Mouse (Mus musculus): ENCODE measurements around the gene Me1. TPM values are rescaled to one million over a fixed set of nuclear protein-coding genes. Genes with fewer than 3 reads are reported as not detected.

The Me1 gene
- polyA plus RNA-seq, 1 experiment: 45.6 TPM

- H3K4me3 ChIP-seq (ENCODE audit: insufficient read depth, low read length): no peak overlapping the region
- no peaks in the 10 kb centered on the region for H3K4me1 ChIP-seq (ENCODE audit: control insufficient read depth, insufficient read depth, low read length)
- TF ChIP-seq CTCF (IDR thresholded peaks at IDR 0.05; ENCODE audit: extremely low read depth, insufficient read depth, low read length) (no peak), POLR2A (IDR thresholded peaks at IDR 0.05; ENCODE audit: extremely low read depth, insufficient read depth, low read length) (no peak)
- no peak overlapping the region for H3K27ac ChIP-seq (ENCODE audit: insufficient read depth, low read length)
These were observed 48.9 kb downstream of the Me1 start for GRCm38 (mm10) chr9:86646807-86647206.

GRCm38 (mm10) chr9:86643497-86643896 lies 52.3 kb downstream of the Me1 start:
- Histone ChIP-seq H3K4me3 (ENCODE audit: insufficient read depth, low read length) (no peak overlapping the region), H3K4me1 (ENCODE audit: control insufficient read depth, insufficient read depth, low read length) (no peaks in the 10 kb centered on the region), H3K27ac (ENCODE audit: insufficient read depth, low read length) (no peak overlapping the region)
- no peak for TF ChIP-seq POLR2A (IDR thresholded peaks at IDR 0.05; ENCODE audit: extremely low read depth, insufficient read depth, low read length)
- TF ChIP-seq CTCF (IDR thresholded peaks at IDR 0.05; ENCODE audit: extremely low read depth, insufficient read depth, low read length): no peak

- Histone ChIP-seq H3K4me1 (ENCODE audit: control insufficient read depth, insufficient read depth, low read length) (no peaks in the 10 kb centered on the region), H3K27ac (ENCODE audit: insufficient read depth, low read length) (no peak overlapping the region), H3K4me3 (ENCODE audit: insufficient read depth, low read length) (no peak overlapping the region)
- no peak for TF ChIP-seq CTCF (IDR thresholded peaks at IDR 0.05; ENCODE audit: extremely low read depth, insufficient read depth, low read length)
- no peak for TF ChIP-seq POLR2A (IDR thresholded peaks at IDR 0.05; ENCODE audit: extremely low read depth, insufficient read depth, low read length)
These were observed 57.0 kb downstream of the Me1 start for GRCm38 (mm10) chr9:86638771-86639170.

GRCm38 (mm10) chr9:86631153-86631552 lies 64.6 kb downstream of the Me1 start:
- H3K4me1 ChIP-seq (ENCODE audit: control insufficient read depth, insufficient read depth, low read length): peaks cover 11% of the 10 kb centered on the region
- H3K4me3 ChIP-seq (ENCODE audit: insufficient read depth, low read length): no peak overlapping the region
- TF ChIP-seq POLR2A (IDR thresholded peaks at IDR 0.05; ENCODE audit: extremely low read depth, insufficient read depth, low read length) (no peak), CTCF (IDR thresholded peaks at IDR 0.05; ENCODE audit: extremely low read depth, insufficient read depth, low read length) (no peak)
- no peak overlapping the region for H3K27ac ChIP-seq (ENCODE audit: insufficient read depth, low read length)

GRCm38 (mm10) chr9:86630352-86630931 lies 65.3 kb downstream of the Me1 start:
- H3K27ac ChIP-seq (ENCODE audit: insufficient read depth, low read length): no peak overlapping the region
- no peak overlapping the region for H3K4me3 ChIP-seq (ENCODE audit: insufficient read depth, low read length)
- no peak for TF ChIP-seq POLR2A (IDR thresholded peaks at IDR 0.05; ENCODE audit: extremely low read depth, insufficient read depth, low read length)
- TF ChIP-seq CTCF (IDR thresholded peaks at IDR 0.05; ENCODE audit: extremely low read depth, insufficient read depth, low read length): no peak
- H3K4me1 ChIP-seq (ENCODE audit: control insufficient read depth, insufficient read depth, low read length): peaks cover 15% of the 10 kb centered on the region

GRCm38 (mm10) chr9:86629379-86629778 lies 66.4 kb downstream of the Me1 start:
- no peak overlapping the region for H3K4me3 ChIP-seq (ENCODE audit: insufficient read depth, low read length)
- no peak for TF ChIP-seq CTCF (IDR thresholded peaks at IDR 0.05; ENCODE audit: extremely low read depth, insufficient read depth, low read length)
- no peak for TF ChIP-seq POLR2A (IDR thresholded peaks at IDR 0.05; ENCODE audit: extremely low read depth, insufficient read depth, low read length)
- H3K27ac ChIP-seq (ENCODE audit: insufficient read depth, low read length): no peak overlapping the region
- H3K4me1 ChIP-seq (ENCODE audit: control insufficient read depth, insufficient read depth, low read length): peaks cover 19% of the 10 kb centered on the region

GRCm38 (mm10) chr9:86627745-86628496 lies 67.8 kb downstream of the Me1 start:
- peaks cover 23% of the 10 kb centered on the region for H3K4me1 ChIP-seq (ENCODE audit: control insufficient read depth, insufficient read depth, low read length)
- H3K4me3 ChIP-seq (ENCODE audit: insufficient read depth, low read length): no peak overlapping the region
- TF ChIP-seq POLR2A (IDR thresholded peaks at IDR 0.05; ENCODE audit: extremely low read depth, insufficient read depth, low read length) (no peak), CTCF (IDR thresholded peaks at IDR 0.05; ENCODE audit: extremely low read depth, insufficient read depth, low read length) (no peak)
- H3K27ac ChIP-seq (ENCODE audit: insufficient read depth, low read length): peak overlapping the region; percentile 68; the same call in 1 of the 2 replicates

GRCm38 (mm10) chr9:86626906-86627305 lies 68.8 kb downstream of the Me1 start:
- TF ChIP-seq POLR2A (IDR thresholded peaks at IDR 0.05; ENCODE audit: extremely low read depth, insufficient read depth, low read length) (no peak), CTCF (IDR thresholded peaks at IDR 0.05; ENCODE audit: extremely low read depth, insufficient read depth, low read length) (no peak)
- H3K4me3 ChIP-seq (ENCODE audit: insufficient read depth, low read length): no peak overlapping the region
- no peak overlapping the region; the same call in 1 of the 2 replicates for H3K27ac ChIP-seq (ENCODE audit: insufficient read depth, low read length)
- peaks cover 23% of the 10 kb centered on the region for H3K4me1 ChIP-seq (ENCODE audit: control insufficient read depth, insufficient read depth, low read length)

GRCm38 (mm10) chr9:86624781-86625180 lies 71.0 kb downstream of the Me1 start:
- Histone ChIP-seq H3K27ac (ENCODE audit: insufficient read depth, low read length) (peak overlapping the region; percentile 75), H3K4me1 (ENCODE audit: control insufficient read depth, insufficient read depth, low read length) (peaks cover 23% of the 10 kb centered on the region)

GRCm38 (mm10) chr9:86624039-86624438 lies 71.7 kb downstream of the Me1 start:
- Histone ChIP-seq H3K27ac (ENCODE audit: insufficient read depth, low read length) (peak overlapping the region; percentile 53; the same call in 1 of the 2 replicates), H3K4me3 (ENCODE audit: insufficient read depth, low read length) (no peak overlapping the region), H3K4me1 (ENCODE audit: control insufficient read depth, insufficient read depth, low read length) (peaks cover 23% of the 10 kb centered on the region)
- TF ChIP-seq CTCF (IDR thresholded peaks at IDR 0.05; ENCODE audit: extremely low read depth, insufficient read depth, low read length) (no peak), POLR2A (IDR thresholded peaks at IDR 0.05; ENCODE audit: extremely low read depth, insufficient read depth, low read length) (no peak)

More at GRCm38 (mm10) chr9:86624781-86625180, 71.0 kb downstream of the Me1 start:
- TF ChIP-seq CTCF (IDR thresholded peaks at IDR 0.05; ENCODE audit: extremely low read depth, insufficient read depth, low read length): no peak
- no peak for TF ChIP-seq POLR2A (IDR thresholded peaks at IDR 0.05; ENCODE audit: extremely low read depth, insufficient read depth, low read length)
- no peak overlapping the region for H3K4me3 ChIP-seq (ENCODE audit: insufficient read depth, low read length)
